Mouse (Mus musculus) gastrocnemius, postnatal 10 days (tissue): Measurements from ENCODE around the gene Pcdh8. TPM values are rescaled to one million over a fixed set of nuclear protein-coding genes. Genes with fewer than 3 reads are reported as not detected.

Experiments used
- DNase-seq: peaks from one replicate; pipeline ENCODE4 v3.0.0; 2021; ENCODE audit warnings: mixed read lengths
- microRNA-seq, 2 experiments: library from miRNA; unstranded; fragments of <30 nt; microRNA quantifications; one replicate each; pipeline ENCODE4 v1.2.0; 2021
- total RNA-seq, 2 experiments: library from RNA; stranded (reverse); gene quantifications; 2 replicates each; pipeline ENCODE4 v1.2.3; 2021

Pcdh8 gene
- total RNA-seq, 2 experiments from 2014 or later: 0.18 TPM; not detected in 1

DNA sequence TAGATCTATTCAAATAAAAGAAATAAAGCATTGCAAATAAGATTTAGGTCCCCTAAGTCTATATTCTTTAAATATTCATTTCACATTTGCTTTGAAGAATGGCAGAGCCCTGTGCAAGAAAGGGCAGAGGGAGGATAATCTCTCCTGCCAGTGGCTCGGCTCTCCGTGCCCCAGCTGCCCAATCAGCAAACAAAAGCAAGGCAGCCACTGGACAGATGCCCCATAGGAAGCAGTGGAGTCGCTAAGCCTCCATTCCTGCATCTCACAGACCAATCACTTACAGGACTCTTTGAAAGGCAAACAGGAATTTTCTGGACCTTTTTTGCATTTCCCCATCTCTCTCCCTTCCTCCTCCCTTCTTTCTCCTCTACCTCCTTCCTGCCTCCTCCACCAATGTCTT is 17.0 kb downstream of the Pcdh8 start:
- DNase-seq: no peak

DNA sequence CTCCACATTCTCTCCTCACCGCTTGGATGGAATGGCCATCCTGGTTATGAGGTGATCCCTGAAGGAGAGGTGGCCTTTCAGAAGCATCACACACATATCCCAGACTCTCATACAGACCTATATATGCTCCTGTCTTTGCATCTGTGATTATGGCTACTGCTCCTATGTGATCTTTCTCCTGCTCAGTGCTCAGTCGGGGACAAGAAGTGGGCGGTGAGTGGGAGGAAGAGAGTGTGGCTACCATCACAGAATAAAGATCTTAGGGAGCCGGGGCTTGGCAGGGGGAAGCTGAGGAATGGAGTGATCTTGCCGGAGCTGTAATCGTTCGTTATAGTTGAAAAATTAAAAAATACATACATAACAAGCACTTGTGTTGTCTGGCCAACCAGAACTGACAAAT is 17.4 kb downstream of the Pcdh8 start:
- DNase-seq: no peak

DNA sequence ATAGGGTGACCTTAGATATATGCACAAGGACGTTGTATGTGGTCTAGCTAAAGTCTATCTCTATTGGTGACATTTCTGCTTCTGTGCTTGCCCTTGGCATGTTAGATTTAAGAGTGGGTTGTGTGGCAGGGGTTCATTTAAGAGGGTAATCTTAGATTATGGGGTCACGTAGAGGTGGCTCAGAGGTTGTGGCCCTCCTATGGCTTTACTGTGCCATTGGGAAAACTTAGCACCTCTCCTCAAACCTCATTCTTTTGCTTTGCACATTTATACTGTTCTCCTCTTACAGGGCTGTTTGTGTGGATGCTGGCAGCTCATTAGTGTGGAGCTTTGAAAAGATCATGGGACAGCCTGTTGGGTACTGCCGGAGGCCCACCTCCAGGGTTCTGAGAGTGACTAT is 30.6 kb downstream of the Pcdh8 start:
- DNase-seq: no peak

DNA sequence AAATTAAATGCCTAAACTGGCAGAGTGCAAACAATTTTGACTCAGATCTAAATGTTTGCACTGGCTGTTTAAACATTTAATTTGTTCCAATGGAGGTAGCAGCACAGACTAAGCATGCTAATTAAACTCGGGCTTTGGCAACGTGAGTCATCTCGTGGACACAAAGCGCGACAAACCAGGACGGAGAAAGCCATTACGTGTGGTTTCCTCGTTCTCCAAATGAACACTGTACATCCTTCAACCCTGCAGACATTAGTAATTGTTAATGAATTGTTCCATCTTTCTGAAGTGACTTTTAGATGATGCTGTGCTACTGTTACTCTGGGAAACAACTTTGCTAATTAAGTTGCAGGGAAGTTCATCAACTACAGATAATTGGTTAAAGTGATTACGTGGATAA is 32.7 kb downstream of the Pcdh8 start:
- no peak for DNase-seq

DNA sequence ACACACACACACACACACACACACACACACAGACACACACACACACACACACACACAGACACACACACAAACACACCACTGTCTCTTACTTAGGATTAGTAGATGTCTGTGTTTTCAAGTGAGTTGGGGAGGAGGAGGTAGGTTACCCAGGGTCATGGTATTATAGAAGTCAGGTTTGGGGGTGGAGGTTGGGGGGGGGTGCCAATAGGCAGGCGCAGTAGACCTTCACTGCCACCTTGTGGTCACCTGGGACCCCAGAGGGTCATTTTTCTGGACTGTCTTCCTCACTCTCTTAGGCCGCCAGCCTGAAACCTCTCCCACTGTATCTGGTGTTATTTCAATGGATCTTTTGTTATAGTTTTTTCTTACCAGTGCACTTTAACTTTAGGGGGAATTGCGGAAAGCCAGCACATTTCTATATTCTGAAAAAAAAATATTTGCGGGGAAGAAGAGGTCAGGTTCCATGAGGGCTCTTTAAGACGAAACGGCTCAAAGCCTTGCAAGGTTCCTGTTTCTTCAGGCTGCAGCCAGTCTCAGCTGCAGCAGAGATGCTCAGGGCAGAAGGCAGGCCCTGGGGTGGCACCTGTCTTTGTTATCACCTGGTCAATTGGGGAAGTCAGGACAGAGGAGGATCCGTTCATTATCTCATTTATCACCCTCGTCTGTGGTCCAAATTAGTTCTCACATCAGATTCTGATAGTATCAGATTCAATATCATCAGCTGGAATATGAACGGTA is 33.3 kb downstream of the Pcdh8 start:
- DNase-seq: peak; percentile 14

DNA sequence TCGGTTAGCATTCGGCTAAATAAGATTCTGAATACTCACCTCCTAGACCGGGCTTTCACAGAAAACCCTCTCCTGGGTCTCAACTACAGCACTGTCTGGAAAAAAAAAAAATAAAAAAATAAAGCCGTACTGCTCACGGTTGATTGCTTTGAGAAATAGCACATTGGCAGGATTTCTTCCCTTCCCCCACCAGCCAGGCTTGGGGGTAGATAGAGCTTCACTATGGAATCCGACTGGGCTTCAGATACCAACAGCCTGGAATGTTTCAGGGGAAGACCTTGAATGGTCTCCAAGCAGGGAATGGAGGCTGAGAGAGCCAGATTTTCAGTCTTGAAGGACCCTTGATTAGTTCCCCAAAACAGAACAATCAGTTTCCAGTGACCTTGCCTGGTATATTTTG is 34.3 kb downstream of the Pcdh8 start:
- DNase-seq: no peak

DNA sequence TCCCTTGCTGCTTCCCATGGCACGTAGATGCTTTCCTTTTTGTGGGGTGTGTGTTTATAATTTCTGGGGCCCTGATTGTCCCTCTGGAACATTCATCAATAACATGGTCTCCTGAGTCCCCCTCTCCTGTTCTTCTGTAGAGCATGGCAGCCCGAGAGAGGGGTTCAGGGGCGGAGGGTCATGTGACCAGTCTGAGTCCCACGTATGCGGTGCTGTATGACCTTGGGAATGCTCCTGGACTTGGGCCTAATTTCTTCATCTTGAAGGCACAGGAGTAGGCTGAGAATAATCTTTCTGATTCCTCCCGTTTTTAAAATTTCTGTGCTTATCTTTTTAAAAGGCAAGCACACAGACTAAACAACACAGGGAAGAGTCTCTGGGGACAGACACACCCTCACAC is 37.6 kb downstream of the Pcdh8 start:
- no peak for DNase-seq

DNA sequence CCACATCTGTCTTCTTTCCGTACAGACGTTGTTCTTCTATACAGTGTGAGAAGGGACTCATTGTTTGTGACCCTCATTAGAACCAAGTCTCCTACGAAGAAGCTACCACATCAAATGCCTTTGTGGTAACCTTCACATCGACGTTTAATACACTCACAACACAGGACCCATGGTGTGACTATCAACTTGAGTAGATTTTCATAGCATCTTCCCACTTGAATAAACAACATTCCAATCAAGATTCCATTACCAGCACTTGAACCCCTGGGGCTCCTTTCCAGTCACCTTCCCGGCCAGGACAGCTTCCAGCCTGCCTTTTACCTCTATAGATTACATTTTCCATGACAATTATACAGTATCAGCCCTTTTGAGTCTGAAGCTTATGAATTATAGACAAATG is 42.3 kb downstream of the Pcdh8 start:
- no peak for DNase-seq

DNA sequence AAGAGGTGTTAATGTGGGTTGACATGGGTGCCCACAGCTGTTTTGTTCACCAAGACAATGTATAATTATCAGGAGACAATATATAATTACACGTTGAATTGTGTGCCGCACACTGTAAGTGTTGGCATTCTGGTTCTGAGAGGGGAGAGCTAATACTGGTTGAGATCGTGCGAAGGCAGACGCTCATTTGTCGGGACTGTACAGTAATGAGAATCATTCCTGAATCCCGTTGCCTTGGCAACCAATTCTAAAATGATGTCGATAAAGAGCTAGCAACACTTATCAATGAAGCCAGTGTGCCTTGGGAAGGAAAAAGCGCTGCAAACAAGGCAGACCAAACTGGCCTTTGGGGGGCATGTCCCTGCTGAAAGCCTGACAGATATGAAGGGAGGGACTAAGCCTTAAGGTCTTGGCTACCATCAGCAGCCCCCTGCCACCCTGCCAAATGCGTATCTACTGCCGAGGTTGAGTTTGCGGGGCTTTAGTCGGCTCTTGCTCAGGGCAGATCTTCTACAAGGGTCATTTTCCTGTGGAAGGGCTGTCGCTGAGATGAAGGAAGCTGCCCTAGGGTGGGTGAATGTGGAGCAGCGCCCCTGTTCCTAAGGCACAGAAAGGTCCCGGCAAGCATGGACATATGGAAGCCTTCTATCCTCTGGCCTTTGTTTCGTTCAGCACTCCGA is 47.0 kb downstream of the Pcdh8 start:
- DNase-seq: no peak

DNA sequence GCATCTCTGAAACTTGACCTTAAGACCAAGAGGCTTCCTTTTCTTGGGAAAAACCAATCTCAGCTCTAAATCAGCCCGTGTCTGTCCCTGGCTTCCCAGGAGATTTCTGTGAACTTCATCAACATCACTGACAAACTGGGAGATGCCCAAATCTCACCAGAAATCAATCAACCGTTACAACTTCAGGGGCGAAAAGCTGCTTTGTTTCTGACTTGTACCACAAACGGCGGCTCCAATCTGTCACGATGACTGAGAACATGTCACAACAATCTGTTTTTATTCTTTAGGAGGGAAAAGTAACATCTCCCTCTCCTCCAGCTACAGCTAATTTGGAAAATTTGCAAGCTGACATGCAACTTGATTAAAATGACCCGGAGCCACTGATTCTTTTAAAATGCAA is 48.9 kb downstream of the Pcdh8 start:
- DNase-seq: no peak

Small RNA genes lying within 50 kb of the gene (microRNA-seq; reads per million reads assigned to microRNA genes)
- 0 reads per million in 2 experiments for gene Mir759

Other genes starting within 250 kb of the Pcdh8 start
- 10 to 100 TPM; 66.2 to 71.1 TPM for gene Sugt1, start 183.6 kb downstream of the Pcdh8 start, total RNA-seq
- gene Cnmd, start 109.1 kb downstream of the Pcdh8 start, total RNA-seq: 1 to 10 TPM; 1.2 to 3.0 TPM
- gene Olfm4, start 212.8 kb upstream of the Pcdh8 start, total RNA-seq: 1 to 10 TPM in 1 of 2 experiments, not detected in 1; 1.1 TPM